Mouse (Mus musculus): ENCODE data around the gene Topaz1.

GRCm38 (mm10) chr9:122736001-122736400 lies 11.1 kb upstream of the Topaz1 start:
- TF ChIP-seq HCFC1 (IDR thresholded peaks at IDR 0.05; ENCODE audit: borderline replicate concordance, insufficient read depth, low read length) (no peak), CHD2 (IDR thresholded peaks at IDR 0.05; ENCODE audit: low read depth, low read length) (no peak), ZNF384 (IDR thresholded peaks at IDR 0.05; ENCODE audit: low read depth, low read length) (no peak), ZC3H11A (IDR thresholded peaks at IDR 0.05; ENCODE audit: borderline replicate concordance, low read depth, low read length) (no peak), MAFK (IDR thresholded peaks at IDR 0.05; ENCODE audit: insufficient read depth, low read depth, low read length) (no peak)

Measured in ES-E14 (cell line).